Mouse (Mus musculus): ENCODE results near the gene Maml3. TPM values are rescaled to one million over a fixed set of nuclear protein-coding genes. Genes with fewer than 3 reads are reported as not detected.

The Maml3 gene
- 1 to 10 TPM; 1.9 to 3.3 (median 2.7) TPM for total RNA-seq (2022)

DNA sequence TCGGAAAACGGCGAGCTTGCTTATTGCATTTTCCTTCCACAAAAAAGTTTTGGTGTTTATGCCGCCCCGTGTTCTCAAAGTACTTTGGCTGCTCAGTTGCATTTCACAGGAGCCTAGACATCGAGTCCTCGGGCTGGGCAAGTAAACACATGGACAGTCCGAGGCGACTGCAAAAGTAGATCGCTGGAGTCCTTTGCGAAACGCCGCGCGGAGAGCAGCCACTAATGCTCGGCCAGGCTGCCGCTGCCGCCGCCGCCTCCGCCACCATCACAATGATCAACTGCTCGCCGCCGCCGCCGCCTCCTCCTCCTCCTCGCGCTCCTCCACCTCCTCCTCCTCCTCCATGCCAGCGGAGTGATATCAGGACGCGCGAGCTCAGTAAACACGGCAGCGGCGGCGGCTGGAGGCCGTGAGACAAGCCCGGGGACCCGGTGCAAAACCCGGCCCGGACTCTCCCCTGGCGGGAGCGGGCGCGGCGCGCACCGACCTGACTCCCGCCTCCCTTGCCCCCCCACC, at the start of gene Maml3:
Gene Maml3 (minus strand): TSS at position 441 of the 516 bp plus-strand sequence.
- peak; percentile 89 for DNase-seq (ENCODE audit: low spot score)

- no peak for DNase-seq (ENCODE audit: low spot score)
Measured at GRCm38 (mm10) chr3:52151155-52151554, 46.3 kb upstream of the Maml3 start.

DNA sequence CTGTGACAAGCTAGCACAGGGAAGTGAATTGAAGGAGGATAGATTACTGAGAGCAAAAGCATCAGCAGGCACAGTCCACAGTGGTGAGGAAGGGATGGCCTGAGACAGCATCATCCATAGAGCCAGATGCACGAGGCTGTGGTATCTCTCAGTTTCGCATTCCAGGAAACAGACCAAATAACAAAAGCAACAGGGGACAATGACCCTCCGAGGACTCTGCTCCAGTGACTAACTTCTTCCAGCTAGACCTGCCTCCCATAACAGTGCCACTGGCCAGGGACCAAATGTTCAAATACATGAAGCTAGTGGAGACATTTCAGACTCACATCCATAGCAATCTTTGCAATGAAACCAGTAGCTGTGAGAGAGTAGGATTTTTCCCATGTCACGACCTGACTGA, 43.4 kb upstream of the Maml3 start:
- no peak for DNase-seq (ENCODE audit: low spot score)

GRCm38 (mm10) chr3:52144776-52145460, 40.0 kb upstream of the Maml3 start:
- DNase-seq (ENCODE audit: low spot score), result peak; percentile 24

DNA sequence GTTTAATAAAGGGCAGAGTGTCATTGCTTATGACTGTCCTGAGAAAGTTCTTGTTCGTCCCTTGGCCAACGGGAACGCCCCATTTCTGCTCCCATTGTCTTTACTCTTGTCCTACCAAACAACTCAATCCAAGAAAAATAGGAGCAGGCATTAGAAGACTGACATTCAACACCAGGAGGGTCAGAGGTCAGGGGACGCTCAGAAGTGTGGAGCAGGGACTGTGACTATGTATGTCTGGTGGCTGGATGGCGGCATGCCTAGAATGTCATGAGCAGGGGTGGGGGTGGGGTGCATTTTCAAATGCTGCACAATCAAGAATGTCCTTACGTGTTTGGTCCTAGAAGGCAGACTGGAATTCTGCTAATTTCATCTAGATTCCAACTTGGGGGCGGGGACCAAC, 38.1 kb upstream of the Maml3 start:
- DNase-seq (ENCODE audit: low spot score), result no peak

- DNase-seq (ENCODE audit: low spot score), result peak; percentile 18
Measured at GRCm38 (mm10) chr3:52140162-52140561, 35.3 kb upstream of the Maml3 start.

- no peak for DNase-seq (ENCODE audit: low spot score)
Measured at GRCm38 (mm10) chr3:52125421-52125820, 20.5 kb upstream of the Maml3 start.

- no peak for DNase-seq (ENCODE audit: low spot score)
Measured at GRCm38 (mm10) chr3:52120858-52121257, 16.0 kb upstream of the Maml3 start.

DNA sequence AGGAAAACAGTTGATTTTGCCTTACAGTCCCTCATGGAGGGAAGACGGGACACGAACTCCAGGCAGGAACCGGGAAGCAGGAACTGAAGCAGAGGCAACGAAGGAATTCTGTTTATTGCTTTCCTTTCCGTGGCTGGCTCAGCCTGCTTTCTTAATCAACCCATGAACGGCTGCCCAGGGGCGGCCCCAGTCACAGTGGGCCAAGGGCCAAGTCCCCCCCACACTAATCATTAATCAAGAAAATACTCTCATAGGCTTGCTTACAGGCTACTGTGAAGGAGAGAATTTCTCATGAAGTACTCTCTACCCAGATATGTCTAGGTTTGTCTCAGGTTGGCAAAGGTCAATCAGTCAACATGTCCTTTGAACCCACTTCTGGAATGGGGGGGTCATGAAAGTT, 14.3 kb upstream of the Maml3 start:
- no peak for DNase-seq (ENCODE audit: low spot score)

DNA sequence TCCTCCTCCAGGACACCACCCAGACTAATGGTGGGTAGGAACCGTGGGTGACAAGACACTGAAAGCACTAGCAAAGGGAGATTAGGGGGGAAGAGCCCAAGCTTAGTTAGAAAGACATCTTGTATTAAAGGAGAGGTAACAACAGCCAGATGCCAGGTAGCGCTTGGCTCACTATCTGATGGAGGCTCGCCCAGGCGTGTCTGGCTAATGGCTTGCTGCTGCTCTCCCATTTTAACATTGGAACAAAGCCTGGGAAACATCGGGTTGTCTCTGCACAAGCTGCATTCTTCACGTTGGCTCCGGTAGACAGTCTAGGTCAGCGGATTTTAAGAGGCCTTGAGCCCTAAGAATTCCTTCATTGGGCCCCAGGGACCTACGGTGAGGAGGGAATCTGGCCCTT, 10.5 kb upstream of the Maml3 start:
- no peak for DNase-seq (ENCODE audit: low spot score)

- DNase-seq (ENCODE audit: low spot score), result no peak
Measured at GRCm38 (mm10) chr3:52108027-52108426, 3.2 kb upstream of the Maml3 start.

GRCm38 (mm10) chr3:52105156-52105555, 280 bp upstream of the Maml3 start:
- peak; percentile 16 for DNase-seq (ENCODE audit: low spot score)

GRCm38 (mm10) chr3:52104208-52104607, 668 bp downstream of the Maml3 start:
- no peak for DNase-seq (ENCODE audit: low spot score)

- DNase-seq (ENCODE audit: low spot score), result peak; percentile 32
Measured at GRCm38 (mm10) chr3:52103531-52104181, 1.2 kb downstream of the Maml3 start.

DNA sequence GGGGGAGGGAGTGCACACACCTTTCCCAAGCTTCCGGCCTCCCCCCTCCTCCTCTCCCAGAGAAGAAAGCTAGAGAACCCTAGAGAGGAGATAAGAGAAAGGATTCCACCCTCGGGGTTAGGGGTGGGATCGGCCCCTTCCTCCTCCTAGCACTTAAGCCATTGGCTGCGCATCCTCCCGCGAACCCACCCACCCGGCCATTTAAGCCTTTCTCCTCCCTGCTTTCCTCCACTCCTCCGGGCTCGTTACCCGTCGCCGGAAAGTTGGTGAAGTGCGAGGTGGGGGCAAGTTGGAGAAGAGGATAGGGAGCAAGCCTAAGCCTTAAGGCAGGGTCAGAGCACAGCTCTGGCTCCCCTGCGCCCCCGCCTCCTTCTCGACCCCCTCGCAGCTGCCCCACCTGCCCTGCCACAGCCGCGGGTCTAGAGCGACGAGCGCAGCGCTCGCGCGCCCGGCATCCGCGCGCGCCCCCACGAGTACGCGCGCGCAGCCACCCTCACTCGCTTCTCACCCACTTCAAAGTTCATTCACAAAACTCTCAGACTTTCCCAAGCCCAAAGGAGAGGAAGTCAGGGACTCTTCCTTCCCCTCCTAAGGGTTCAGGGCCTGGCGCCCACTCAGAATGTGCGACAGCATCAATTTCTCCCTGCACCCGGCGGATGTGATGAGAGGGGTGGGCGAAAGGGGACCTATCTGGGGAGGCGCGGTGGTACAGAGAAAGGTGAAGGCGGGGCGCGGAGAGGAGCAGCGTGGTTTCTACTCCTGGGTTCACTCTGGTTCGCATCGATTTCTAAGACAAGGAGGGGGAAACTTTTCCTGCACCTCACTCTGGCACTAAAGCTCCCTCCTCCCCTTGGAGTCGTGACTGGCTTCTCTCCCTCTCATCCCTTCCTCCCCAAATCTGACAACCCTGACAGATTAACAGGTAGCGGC, 2.0 kb downstream of the Maml3 start:
- DNase-seq (ENCODE audit: low spot score), result peak; percentile 86

DNA sequence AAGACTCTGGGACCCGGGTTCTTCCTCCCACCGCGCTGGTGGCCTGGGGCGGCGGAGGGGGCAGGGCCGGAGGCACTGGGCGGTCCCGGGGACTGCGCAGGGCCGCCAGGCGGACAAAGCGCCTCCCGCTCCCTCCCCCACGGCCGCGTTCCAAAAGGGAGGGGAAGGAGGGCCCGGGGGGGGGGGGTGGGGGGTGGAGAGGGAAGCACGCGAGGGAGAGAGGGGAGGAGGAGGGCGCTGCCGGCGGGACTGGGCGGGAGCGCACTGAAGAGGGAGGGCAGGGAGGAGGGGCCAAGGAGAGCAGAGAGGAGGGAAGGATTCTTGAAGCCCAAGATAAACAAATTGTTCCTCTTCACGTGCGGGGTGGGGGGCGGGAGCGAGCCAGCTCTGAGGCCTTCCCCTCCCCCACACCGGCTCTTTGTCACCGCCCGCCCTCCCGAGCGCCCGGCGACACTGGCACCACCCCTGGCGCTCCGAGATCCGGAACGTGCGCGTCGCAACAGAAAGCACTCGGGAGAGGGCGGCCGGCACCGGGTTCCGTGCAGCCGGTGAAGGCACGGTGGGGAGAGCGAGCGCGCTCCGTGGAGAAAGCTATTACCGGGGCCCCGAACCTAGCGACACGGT, 2.8 kb downstream of the Maml3 start:
- peak; percentile 87 for DNase-seq (ENCODE audit: low spot score)

GRCm38 (mm10) chr3:52101401-52101976, 3.4 kb downstream of the Maml3 start:
- DNase-seq (ENCODE audit: low spot score), result no peak

DNA sequence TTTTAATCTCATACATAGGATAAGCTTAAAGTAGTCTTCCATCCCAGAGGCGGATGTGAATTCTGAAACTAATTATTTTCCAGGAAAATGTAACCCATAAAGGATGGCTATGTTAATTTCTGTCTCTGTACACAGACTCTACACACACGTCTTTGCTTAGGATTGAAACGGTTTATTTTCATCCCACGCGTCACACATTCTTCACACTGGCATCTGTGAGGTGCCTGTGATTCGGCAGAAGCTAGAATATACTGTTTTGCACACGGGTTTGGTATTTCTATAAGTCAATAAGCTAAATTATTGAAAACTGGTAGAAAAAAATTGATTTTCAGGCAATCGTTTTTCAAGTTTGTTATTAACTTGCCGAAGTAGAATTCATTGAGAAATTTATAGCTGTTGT, 4.0 kb downstream of the Maml3 start:
- no peak for DNase-seq (ENCODE audit: low spot score)

- no peak for DNase-seq (ENCODE audit: low spot score)
Measured at GRCm38 (mm10) chr3:52100306-52100705, 4.6 kb downstream of the Maml3 start.

DNA sequence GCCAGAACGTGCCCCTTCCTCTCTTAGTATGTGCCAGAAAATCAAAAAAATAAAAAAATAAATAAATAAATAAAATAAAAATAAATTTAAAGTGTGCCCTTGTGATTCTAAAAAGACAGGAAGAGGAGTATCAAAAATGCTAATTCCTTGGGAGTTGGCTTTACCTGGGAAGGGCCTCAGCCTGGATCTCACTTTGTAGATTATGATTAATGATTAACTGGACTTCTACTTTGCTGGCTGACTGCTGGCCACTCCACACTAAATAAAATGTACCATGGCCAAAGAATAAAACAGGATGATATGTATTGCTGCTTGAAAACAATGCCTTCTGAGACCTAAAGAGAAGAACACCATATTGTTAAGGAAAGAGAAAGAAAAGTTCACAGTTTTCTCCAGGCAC, 5.6 kb downstream of the Maml3 start:
- no peak for DNase-seq (ENCODE audit: low spot score)

GRCm38 (mm10) chr3:52091261-52091797, 13.5 kb downstream of the Maml3 start:
- no peak for DNase-seq (ENCODE audit: low spot score)

All from heart, adult 8-10 months (tissue).